Mouse (Mus musculus) adrenal gland, postnatal 4 days (tissue): Measurements from ENCODE around the gene Hhipl1. TPM values are rescaled to one million over a fixed set of nuclear protein-coding genes. Genes with fewer than 3 reads are reported as not detected.

Experiments
- DNase-seq, 2 experiments: peaks; one replicate each; pipeline ENCODE4 v3.0.0; 2021 to 2022; ENCODE audit warnings: low spot score in 2 of 2, mixed read lengths in 2 of 2
- long read RNA-seq, 2 experiments: library from polyadenylated mRNA; stranded (forward); transcript quantifications; one replicate each; pipeline ENCODE4 v2.0.0; 2021
- total RNA-seq, 2 experiments: library from RNA; stranded (reverse); gene quantifications; 2 replicates each; pipeline ENCODE4 v1.2.3; 2021

The Hhipl1 gene
- total RNA-seq, result 1 to 10 TPM; 1.1 to 1.3 TPM
- long read RNA-seq, experiment 1, result 0 reads
- long read RNA-seq, experiment 2, partial matches to known transcripts, result 1 of 2 reads
- long read RNA-seq, experiment 2, other reads (novel, unspliced or antisense), result 1 of 2 reads

DNA sequence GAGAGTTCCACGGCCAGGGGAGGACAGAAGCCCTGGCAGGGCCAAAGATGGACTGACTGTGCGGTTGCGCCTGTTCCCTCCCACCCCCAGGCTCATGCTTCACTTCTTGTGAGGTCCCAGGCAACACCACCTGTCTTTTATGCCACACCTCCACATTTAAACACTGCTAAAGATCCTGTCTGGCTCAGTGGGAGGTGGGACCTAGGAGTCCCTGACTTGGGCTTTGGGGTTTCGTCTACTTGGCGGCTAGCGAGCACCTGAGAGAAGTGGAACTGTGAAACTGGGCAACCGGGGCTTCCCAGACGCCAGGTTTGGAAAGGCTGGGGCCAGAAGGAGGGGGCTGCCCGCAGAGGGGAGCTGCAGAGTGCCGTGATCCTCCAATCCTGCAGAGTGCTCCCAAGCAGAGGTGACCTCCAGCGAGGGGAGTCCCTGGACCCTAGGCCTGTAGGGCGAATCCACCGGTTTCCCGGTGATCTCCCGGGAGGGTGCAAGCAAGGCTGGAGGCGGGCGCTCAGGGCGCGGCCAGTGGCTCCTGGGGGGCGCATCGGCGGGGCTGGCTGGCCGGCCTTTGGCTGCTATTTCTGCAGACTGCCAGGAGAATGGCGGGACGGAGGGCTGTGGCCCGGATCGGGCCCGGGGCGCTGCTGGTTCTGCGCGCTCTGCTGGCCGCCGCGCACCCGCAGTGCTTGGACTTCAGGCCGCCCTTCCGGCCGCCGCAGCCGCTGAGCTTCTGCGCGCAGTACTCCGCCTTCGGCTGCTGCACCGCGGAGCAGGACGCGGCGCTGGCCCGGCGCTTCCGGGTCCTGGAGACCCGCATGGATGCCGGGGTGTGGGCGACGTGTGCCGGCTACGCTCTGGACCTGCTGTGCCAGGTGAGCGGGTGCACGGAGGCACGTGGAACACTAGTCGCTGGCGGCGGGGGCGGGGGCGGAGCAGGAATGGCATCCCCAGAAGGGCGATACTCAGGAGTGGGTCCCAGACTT lies at the start of gene Hhipl1:
Gene Hhipl1 (plus strand): TSS at position 459 of the 983 bp plus-strand sequence.
- DNase-seq, result no peak

DNA sequence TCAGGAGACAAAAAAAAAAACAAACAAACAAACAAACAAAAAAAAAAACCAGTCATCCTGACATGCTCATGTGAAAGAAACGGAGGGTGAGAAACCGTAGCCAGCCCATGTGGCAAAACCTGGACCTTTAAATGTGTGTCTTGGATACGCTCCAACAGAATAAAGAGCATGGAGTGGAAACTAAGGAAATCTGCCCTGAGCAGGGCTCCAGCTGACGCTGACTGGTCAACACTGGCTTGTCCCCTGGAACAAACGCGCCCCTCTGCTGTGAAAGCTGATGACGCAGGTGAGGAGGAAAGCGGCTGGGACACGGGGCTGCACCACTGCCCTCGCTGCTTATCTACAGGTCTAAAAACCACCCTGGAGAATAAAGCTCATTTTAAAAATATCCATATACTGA lies 49.3 kb upstream of the Hhipl1 start:
- no peak for DNase-seq

DNA sequence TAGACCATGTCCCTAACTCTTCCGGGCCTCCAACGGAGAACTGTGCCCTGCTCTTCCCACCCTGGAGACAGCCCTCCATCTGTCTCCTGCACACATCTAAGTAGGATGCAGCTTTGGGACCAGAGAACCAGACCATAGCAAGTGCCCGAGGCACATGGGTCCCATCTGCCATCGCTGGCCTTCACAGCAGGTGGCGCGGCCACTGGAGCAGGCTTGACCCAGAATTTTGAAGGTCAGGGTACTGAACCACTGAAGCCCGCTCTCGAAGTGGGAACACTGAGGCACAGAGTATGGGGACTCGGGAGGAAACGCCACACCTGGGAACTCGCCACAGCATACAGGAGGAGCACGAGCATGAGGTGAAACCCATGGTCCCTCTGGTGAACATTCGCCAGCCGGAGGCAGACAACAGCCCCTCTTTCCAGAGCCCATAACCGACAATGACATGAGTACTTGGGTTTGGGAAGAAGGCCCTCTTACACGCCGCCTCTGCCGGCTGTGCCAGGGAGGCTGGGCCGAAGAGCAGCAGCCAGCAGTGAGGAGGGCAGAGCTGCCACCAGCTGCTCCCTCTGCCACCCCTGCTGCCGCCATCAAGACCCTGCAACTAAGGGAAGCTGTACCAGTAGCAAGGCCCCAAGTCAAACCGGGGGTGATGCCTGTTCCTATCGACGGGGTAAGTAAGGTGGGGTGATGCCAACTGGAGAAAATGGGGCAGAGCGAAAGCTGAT lies 46.6 kb upstream of the Hhipl1 start:
- DNase-seq, result no peak

GRCm38 (mm10) chr12:108260950-108261349 lies 45.1 kb upstream of the Hhipl1 start:
- DNase-seq, result no peak

DNA sequence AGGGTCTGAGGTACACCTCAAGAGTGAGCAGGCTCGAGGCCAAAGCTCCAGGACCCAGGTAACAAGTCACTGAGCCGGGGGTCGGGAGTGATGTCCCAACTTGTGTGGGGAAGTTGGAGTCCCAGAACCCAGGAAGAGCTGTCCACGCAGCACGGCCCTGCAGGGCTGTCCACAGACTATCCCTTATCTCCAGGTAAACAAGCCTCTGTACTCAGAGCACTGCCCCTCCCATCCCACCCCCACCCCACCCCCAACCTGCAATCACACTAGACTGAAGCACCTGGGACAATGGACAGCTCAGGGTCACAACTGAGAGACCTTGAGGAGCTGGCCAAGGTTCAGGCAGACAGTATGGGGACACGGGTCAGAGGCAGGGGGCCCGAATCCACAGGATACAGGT lies 41.2 kb upstream of the Hhipl1 start:
- no peak for DNase-seq

DNA sequence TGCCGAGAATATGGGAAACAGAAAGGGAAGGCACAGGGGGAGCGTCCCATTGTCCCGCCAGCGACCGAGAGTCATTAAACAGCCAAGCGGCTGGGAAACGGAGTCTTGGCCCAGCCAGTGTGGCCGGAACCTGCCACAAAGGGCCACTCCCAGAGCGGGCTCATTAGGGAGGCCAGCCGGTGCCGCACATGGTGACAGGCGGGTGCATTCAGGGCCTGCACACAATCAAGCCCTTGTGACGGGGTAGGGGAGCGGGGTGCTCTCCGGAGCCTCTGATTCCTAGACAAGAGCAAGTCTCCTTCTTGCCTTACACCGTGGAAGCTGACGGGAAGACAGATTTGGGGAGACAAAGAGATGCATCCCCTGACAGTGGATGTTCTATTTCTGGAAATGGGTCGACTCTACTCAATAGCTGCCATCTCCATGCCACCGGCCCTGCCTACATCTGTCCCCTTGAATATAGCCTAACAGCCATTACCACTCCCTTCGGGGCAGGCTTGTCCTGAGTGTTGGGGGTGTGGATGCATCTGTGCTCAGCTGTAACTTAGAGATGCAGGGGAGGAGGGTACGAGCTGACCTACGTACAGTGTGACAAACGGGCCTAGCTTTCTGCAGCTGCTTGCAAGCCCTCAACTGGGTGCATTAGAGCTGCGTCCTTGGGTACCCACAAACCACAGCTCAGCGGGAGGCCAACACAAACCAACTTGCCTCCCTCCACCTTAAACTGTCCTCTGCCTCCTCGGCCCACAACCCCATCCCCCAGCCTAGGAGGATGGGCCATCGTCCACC lies 40.0 kb upstream of the Hhipl1 start:
- DNase-seq, result no peak

DNA sequence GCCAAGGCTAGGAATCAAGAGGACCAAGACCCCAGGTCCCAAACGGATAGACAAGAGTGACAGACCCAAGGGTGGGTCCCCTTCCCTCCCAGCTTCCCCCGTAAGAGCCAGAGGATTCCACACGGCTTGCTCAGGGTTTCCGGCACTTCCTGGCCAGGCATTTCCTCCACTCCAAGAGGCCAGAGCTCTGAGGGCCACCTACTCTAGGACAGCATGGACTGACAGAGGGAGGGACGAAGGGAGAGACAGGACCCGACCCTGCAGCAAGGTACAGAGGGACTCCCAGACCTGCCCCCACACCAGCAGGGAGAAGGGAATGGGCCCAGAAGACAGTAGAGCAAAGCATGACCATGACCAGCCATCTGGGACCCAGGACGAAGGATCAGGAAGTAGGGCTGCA lies 38.4 kb upstream of the Hhipl1 start:
- no peak for DNase-seq

- DNase-seq, result no peak
These were observed 37.1 kb upstream of the Hhipl1 start for GRCm38 (mm10) chr12:108268970-108269369.

- no peak for DNase-seq
These were observed 36.4 kb upstream of the Hhipl1 start for GRCm38 (mm10) chr12:108269699-108270098.

DNA sequence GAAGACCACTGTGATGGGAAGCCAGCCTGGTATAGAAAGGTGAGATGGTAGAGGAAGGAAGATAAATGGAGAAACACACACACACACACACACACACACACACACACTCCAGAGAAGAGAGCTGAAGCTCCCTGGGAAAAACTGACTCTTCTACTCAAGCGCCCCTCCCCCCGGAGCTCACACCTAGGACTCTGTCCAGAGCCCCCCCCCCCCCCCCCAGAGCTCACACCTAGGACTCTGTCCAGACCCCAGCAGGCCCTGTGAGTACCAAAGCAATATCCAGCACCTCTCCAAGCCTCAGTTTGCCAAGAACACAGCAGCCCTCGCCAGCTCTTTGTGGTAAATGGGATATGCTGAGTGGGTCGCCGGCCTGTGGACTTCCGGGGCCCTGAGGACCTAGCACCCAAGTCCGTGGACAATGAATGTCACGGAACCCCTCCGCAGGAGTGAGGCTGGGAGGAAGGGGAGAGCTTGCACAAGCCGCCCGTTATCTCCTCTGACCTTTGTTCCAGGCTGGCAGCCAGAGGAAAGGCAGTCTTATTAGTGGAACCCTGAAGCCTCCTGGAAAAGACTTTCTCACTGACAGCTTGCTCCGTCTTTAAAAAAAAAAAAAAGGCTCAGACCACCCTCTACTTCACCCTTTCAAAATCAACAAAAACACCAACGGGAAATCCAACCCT lies 35.7 kb upstream of the Hhipl1 start:
- no peak for DNase-seq

DNA sequence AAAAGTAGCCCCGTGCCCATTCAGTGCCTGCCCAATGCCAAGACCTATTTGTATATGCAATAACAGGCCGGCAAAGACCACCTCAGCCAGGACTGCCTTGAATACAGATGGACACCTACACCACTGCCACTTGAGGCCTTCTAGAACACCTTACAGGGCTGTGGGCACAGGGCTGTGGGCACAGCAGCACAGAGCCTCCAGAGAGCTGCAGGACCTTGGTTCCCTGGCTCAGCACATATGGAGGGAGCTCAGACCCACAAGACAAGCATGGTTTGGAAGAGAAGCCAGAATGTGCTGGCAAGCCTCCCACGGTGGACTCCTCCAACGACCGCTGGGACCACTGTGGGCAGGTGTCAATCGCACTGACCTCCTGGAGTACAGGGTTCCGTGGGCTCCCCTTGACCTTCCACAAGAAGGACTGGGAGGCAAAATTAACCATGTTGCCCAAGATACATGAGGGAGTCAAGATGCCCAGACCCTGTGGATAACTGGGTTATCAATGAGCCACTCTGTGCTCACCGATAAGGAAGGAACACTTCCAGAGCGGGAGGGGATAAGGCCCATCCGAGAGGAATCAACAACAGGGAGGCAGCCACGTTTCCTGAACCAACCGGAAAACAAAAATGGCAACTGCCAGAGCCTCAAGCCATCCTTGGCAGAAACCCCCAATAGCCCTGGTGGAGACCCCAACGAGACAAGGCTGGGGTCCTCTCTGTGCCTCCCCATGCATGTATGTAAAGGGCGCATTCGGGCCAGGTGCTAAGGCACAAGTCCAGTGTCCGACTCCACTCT lies 34.5 kb upstream of the Hhipl1 start:
- no peak for DNase-seq

- DNase-seq, result no peak
These were observed 33.9 kb upstream of the Hhipl1 start for GRCm38 (mm10) chr12:108272143-108272635.

- DNase-seq, result no peak
These were observed 32.4 kb upstream of the Hhipl1 start for GRCm38 (mm10) chr12:108273466-108274312.

DNA sequence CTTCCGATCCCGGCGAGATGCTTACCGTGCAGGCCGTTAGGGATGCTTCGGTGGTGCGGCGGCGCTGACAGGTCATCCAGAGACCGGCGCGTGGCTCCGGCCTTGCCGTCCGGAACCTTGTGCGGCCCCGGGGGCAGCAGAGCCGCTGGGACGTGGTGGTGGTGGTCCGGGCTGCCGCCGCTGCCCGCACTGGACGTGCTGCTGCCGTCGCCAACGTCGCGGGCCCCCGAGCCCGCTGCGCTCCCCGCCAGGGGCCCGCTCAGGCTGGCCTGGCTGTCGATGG lies 31.8 kb upstream of the Hhipl1 start:
- no peak for DNase-seq

GRCm38 (mm10) chr12:108274661-108275507 lies 31.2 kb upstream of the Hhipl1 start, which contains the start of gene Ccdc85c:
Gene Ccdc85c (minus strand): TSS chr12:108275425.
- DNase-seq, result no peak

DNA sequence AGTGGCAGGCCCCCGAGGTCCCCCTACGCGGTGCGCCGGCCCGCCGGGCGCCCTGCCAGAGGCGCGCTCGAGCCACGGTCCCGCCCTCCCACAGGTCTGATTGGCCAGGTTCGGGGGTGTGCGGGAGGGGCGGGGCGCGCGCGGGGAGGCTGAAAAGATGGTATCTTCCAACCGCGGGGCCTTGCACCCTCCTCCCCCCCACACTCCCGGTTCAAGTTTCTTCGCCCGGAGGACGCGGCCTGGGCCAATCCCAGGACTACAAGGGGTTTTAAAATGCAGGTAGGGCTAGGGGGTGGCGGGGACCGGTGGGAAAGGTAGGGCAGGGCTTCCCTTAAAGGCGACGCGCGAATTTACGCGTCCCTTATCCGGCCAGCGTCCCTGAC lies 30.6 kb upstream of the Hhipl1 start:
- peak; percentile 94 to 96 for DNase-seq

- DNase-seq, result no peak
These were observed 29.9 kb upstream of the Hhipl1 start for GRCm38 (mm10) chr12:108275920-108276822.
